Mouse (Mus musculus) embryonic facial prominence, embryonic 15.5 days (tissue): ENCODE results near the gene Tsc22d3. TPM values are rescaled to one million over a fixed set of nuclear protein-coding genes. Genes with fewer than 3 reads are reported as not detected.

ENCODE experiments used
- ATAC-seq: fragments of 200-750 bp; cut with Nextera tagmentation; 2 replicates; pipeline ENCODE4 v1.8.0; 2017; ENCODE audit warnings: low read depth, moderate TSS enrichment; ENCODE audit not compliant: insufficient number of reproducible peaks, low FRiP score, low TSS enrichment
- H3K27ac ChIP-seq: fragments of 300-500 bp; sonication (generic); replicated peaks from 2 replicates; pipeline ENCODE4 v1.5.1; 2015; ENCODE audit warnings: mild to moderate bottlenecking, inconsistent platforms
- H3K27me3 ChIP-seq: fragments of 300-500 bp; sonication (generic); 2 replicates; pipeline ENCODE4 v1.6.1; 2015; ENCODE audit warnings: inconsistent platforms
- H3K36me3 ChIP-seq: fragments of 300-500 bp; sonication (generic); 2 replicates; pipeline ENCODE4 v1.6.1; 2015; ENCODE audit warnings: mild to moderate bottlenecking, inconsistent platforms
- H3K4me1 ChIP-seq: fragments of 300-500 bp; sonication (generic); 2 replicates; pipeline ENCODE4 v1.6.1; 2015; ENCODE audit warnings: inconsistent platforms
- H3K4me2 ChIP-seq: fragments of 300-500 bp; sonication (generic); replicated peaks from 2 replicates; pipeline ENCODE4 v1.6.1; 2015; ENCODE audit warnings: mild to moderate bottlenecking, inconsistent platforms
- H3K4me3 ChIP-seq: fragments of 300-500 bp; sonication (generic); replicated peaks from 2 replicates; pipeline ENCODE4 v1.5.1; 2015; ENCODE audit warnings: mild to moderate bottlenecking, inconsistent platforms
- H3K9ac ChIP-seq: fragments of 300-500 bp; sonication (generic); 2 replicates; pipeline ENCODE4 v1.6.1; 2015; ENCODE audit warnings: inconsistent platforms
- H3K9me3 ChIP-seq: fragments of 300-500 bp; sonication (generic); replicated peaks from 2 replicates; pipeline ENCODE4 v1.6.1; 2016; ENCODE audit warnings: inconsistent platforms
- WGBS: fragments of 180-500 bp; shearing (Covaris S2); methylation state at CpG from one replicate; pipeline ENCODE4 v1.1.7; 2015; 5-methylcytosine and 5-hydroxymethylcytosine counted together
- polyA plus RNA-seq: library from polyadenylated mRNA; unstranded; fragments of >200 nt; fragmentation: Nextera tagmentation; extraction: Ambion mirVana; gene quantifications from 2 replicates; pipeline ENCODE4 v1.2.1, GENCODE M21; 2015

Tsc22d3 gene
- 129 and 132 TPM in 2 replicates for polyA plus RNA-seq

- H3K27me3 ChIP-seq, result peaks cover 49% of the 10 kb centered on the region
- no peak within 1 kb of the TSS for H3K9ac ChIP-seq
Observed at GRCm38 (mm10) chrX:140600410-140601109, at the start of gene Tsc22d3. Gene Tsc22d3 (minus strand): TSS chrX:140600659.

GRCm38 (mm10) chrX:140639592-140639991, 39.1 kb upstream of the Tsc22d3 start:
- Histone ChIP-seq H3K9ac (no peak overlapping the region), H3K27me3 (no peaks in the 10 kb centered on the region), H3K9me3 (no peaks in the 10 kb centered on the region), H3K27ac (no peak overlapping the region), H3K4me3 (no peak overlapping the region), H3K4me2 (no peak overlapping the region), H3K36me3 (no peaks in the 10 kb centered on the region), H3K4me1 (no peaks in the 10 kb centered on the region)
- WGBS, result 52% methylated on average over 2 of the region's 2 CpGs
- ATAC-seq, result no peak

More at GRCm38 (mm10) chrX:140600410-140601109, at the start of gene Tsc22d3:
- H3K4me3 ChIP-seq, result peak within 1 kb of the TSS; percentile 53
- H3K36me3 ChIP-seq, result no peaks in the 10 kb centered on the region
- WGBS, result 16% methylated on average over 28 of the region's 28 CpGs
- peak within 1 kb of the TSS; percentile 78 for H3K4me2 ChIP-seq
- H3K4me1 ChIP-seq, result peaks cover 4% of the 10 kb centered on the region; the same call in 1 of the 2 replicates
- H3K9me3 ChIP-seq, result no peaks in the 10 kb centered on the region
- no peak for ATAC-seq
- H3K27ac ChIP-seq, result no peak within 1 kb of the TSS

- 63% methylated on average over 5 of the region's 5 CpGs for WGBS
- Histone ChIP-seq H3K9me3 (no peaks in the 10 kb centered on the region), H3K4me2 (no peak overlapping the region), H3K4me1 (no peaks in the 10 kb centered on the region), H3K27me3 (no peaks in the 10 kb centered on the region), H3K4me3 (no peak overlapping the region), H3K27ac (no peak overlapping the region), H3K9ac (no peak overlapping the region), H3K36me3 (no peaks in the 10 kb centered on the region)
- no peak for ATAC-seq
Observed at GRCm38 (mm10) chrX:140638028-140638427, 37.6 kb upstream of the Tsc22d3 start.

- peaks cover 4% of the 10 kb centered on the region; the same call in 1 of the 2 replicates for H3K27me3 ChIP-seq
Observed at GRCm38 (mm10) chrX:140624875-140625594, 24.6 kb upstream of the Tsc22d3 start.

GRCm38 (mm10) chrX:140609938-140610337, 9.5 kb upstream of the Tsc22d3 start:
- H3K36me3 ChIP-seq, result no peaks in the 10 kb centered on the region
- no peaks in the 10 kb centered on the region for H3K9me3 ChIP-seq
- no peak overlapping the region for H3K4me2 ChIP-seq
- H3K9ac ChIP-seq, result no peak overlapping the region
- no peak overlapping the region for H3K4me3 ChIP-seq
- H3K27me3 ChIP-seq, result no peaks in the 10 kb centered on the region; the same call in none of the 2 replicates
- 85% methylated on average over 4 of the region's 4 CpGs for WGBS
- H3K27ac ChIP-seq, result no peak overlapping the region
- ATAC-seq, result no peak
- H3K4me1 ChIP-seq, result no peaks in the 10 kb centered on the region

More at GRCm38 (mm10) chrX:140624875-140625594, 24.6 kb upstream of the Tsc22d3 start:
- no peak for ATAC-seq
- Histone ChIP-seq H3K36me3 (no peaks in the 10 kb centered on the region), H3K9ac (no peak overlapping the region), H3K27ac (no peak overlapping the region), H3K4me2 (no peak overlapping the region), H3K9me3 (no peaks in the 10 kb centered on the region), H3K4me1 (no peaks in the 10 kb centered on the region), H3K4me3 (no peak overlapping the region)
- 51% methylated on average over 12 of the region's 12 CpGs for WGBS

- Histone ChIP-seq H3K4me3 (no peak overlapping the region), H3K27me3 (peaks cover 43% of the 10 kb centered on the region), H3K27ac (no peak overlapping the region), H3K4me2 (no peak overlapping the region), H3K36me3 (no peaks in the 10 kb centered on the region), H3K9ac (no peak overlapping the region), H3K9me3 (no peaks in the 10 kb centered on the region), H3K4me1 (peaks cover 4% of the 10 kb centered on the region; the same call in 1 of the 2 replicates)
- 66% methylated on average over 3 of the region's 3 CpGs for WGBS
- ATAC-seq, result no peak
Observed at GRCm38 (mm10) chrX:140601884-140602283, 1.4 kb upstream of the Tsc22d3 start.

- Histone ChIP-seq H3K9ac (no peak overlapping the region), H3K4me1 (peaks cover 4% of the 10 kb centered on the region; the same call in 1 of the 2 replicates), H3K9me3 (no peaks in the 10 kb centered on the region), H3K4me3 (no peak overlapping the region), H3K4me2 (no peak overlapping the region), H3K27me3 (peaks cover 46% of the 10 kb centered on the region), H3K27ac (no peak overlapping the region), H3K36me3 (no peaks in the 10 kb centered on the region)
- ATAC-seq, result no peak
- 63% methylated on average over 4 of the region's 4 CpGs for WGBS
Observed at GRCm38 (mm10) chrX:140601311-140601710, 852 bp upstream of the Tsc22d3 start.

- ATAC-seq, result 0 out of 2 replicates have a peak, but pooled peaks have one; percentile 24
- Histone ChIP-seq H3K9ac (no peak overlapping the region), H3K27ac (no peak overlapping the region), H3K4me3 (peak overlapping the region; percentile 53), H3K9me3 (no peaks in the 10 kb centered on the region), H3K27me3 (peaks cover 49% of the 10 kb centered on the region), H3K4me2 (peak overlapping the region; percentile 78), H3K4me1 (peaks cover 4% of the 10 kb centered on the region; the same call in 1 of the 2 replicates), H3K36me3 (no peaks in the 10 kb centered on the region)
- WGBS, result 13% methylated on average over 50 of the region's 78 CpGs
Observed at GRCm38 (mm10) chrX:140599561-140600409, 674 bp downstream of the Tsc22d3 start.

DNA sequence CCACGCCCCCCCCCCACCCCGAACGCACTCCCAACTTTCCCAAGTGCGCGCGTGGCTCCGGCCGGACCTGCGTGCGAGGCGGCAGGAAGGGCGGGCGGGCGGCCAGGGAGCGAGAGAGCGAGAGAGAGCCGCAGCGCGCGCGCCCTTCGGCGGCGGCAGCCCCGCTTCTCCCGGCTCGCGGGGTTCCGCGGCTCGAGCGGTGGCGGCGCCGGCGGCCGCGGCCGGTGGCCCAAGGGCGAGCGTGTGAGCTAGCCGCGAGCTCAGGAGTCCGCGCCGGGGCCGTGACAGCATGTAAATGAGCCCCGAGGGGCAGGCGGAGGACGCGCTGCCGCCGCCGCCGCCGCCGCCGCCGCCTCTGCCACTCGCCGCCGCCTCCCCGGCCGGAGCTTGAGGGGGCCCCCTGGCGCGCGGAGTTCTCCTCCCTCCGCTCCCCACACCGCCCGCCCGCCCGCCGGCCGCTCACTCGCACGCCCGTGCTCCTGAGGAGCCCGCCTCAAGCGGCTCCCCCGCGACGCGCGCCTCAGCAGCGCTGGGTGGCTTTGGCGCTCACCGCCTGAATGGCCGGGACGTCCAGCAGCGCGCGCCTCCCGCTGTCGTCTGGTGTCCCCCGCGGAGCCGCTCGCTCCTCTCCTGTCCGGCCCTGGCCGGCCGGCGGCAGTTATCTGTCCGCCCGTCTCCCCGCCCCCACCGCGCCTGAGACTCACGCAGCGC, 1.5 kb downstream of the Tsc22d3 start:
- Histone ChIP-seq H3K36me3 (no peaks in the 10 kb centered on the region), H3K4me2 (peak overlapping the region; percentile 78), H3K4me1 (peaks cover 4% of the 10 kb centered on the region; the same call in 1 of the 2 replicates), H3K9me3 (no peaks in the 10 kb centered on the region), H3K27me3 (peaks cover 49% of the 10 kb centered on the region), H3K27ac (no peak overlapping the region), H3K4me3 (peak overlapping the region; percentile 53), H3K9ac (no peak overlapping the region)
- ATAC-seq, result peak; percentile 82
- WGBS, result 21% methylated on average over 35 of the region's 109 CpGs

DNA sequence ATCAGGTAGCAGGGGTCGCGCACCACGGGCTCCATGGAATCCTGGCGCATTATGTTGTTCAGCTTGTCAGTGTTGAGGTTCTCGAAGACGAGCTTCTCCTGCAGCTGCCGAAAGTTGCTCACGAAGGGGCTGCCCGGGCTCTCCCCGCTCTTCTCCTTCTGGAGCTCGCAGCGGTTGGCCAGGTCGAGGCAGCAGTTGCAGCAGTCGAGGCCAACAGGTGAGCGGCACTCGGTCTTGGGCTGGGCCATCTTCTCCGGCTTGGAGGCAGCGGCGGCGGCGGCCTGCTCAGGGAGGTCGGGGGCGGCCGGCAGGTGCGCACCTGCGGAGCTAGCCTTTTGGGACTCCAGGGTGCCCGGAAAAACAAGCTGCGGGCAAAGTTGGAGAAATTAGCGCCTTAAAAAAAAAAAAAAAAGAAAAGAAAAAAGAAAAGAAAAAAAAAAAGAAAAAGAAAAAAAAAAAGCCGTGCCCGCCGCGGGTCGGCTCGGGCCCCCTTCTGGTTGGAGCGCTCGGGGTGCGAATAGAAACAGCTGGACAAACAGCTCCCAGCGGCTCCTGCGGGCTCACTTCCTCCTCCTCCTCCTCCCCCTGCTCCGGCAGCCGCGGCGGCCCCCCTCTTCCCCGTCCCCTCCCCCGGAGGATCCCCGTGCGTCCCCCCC, 2.1 kb downstream of the Tsc22d3 start:
- no peak overlapping the region for H3K9ac ChIP-seq
- no peaks in the 10 kb centered on the region for H3K36me3 ChIP-seq
- peak overlapping the region; percentile 78 for H3K4me2 ChIP-seq
- no peak overlapping the region for H3K27ac ChIP-seq
- peak overlapping the region; percentile 53 for H3K4me3 ChIP-seq
- ATAC-seq, result no peak
- no peaks in the 10 kb centered on the region for H3K9me3 ChIP-seq
- 12% methylated on average over 40 of the region's 48 CpGs for WGBS
- peaks cover 4% of the 10 kb centered on the region; the same call in 1 of the 2 replicates for H3K4me1 ChIP-seq
- peaks cover 49% of the 10 kb centered on the region for H3K27me3 ChIP-seq
